Mouse (Mus musculus) testis, postnatal 14 days (tissue): Measurements from ENCODE around the gene Gm9903.

ENCODE experiments used
- DNase-seq: peaks from one replicate; pipeline ENCODE4 v3.0.0; 2021; ENCODE audit warnings: low spot score

Gene Gm9903

GRCm38 (mm10) chr5:33651017-33651416 lies 21.3 kb downstream of the Gm9903 start:
- DNase-seq = no peak

GRCm38 (mm10) chr5:33651541-33651920 lies 21.8 kb downstream of the Gm9903 start:
- DNase-seq = no peak

DNA sequence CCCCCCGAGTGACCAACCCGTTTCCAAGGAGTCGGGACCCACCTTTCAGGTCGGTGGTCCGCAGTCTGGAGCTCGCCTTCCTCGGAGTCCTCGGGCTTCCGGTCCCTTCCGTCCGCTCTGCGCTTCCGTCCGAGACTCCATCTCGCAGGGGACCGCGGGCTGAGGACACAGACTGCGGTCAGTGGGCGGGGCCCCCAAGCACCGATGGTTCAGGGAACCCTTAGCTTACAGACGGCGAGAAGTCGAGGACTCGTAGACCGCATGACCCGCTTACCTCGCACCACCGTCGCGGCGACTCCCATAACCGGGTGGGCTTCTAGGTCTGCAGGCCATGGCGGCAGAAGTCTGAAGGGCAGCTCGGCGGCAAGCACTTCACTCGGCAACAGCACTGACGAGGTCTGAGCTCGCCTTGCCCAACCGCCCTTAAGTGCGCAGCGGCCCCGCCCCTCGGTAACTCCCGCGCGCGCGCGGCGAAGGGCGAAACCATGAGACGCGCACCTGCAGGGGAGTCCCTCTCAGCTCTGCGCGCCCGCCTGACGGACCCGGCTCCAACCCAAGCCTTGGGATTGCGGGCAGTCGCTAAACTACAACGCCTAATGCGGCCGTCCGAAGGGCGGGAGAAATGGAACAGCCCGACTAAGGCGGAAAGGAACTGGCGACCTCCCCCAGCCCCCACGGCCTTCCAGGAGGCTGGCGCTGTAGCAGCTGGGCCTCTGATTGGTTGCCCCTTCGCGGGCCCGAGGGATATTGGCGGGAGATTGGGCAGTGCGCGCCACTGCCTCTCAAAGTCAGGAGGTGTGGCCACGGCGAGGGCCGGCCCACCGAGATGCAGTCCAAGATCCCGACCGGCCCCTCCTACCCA lies 22.4 kb downstream of the Gm9903 start, which contains the start of gene Slbp:
Gene Slbp, minus strand, starts transcription at position 654 of the 862 bp plus-strand sequence.
- peak; percentile 97 for DNase-seq

DNA sequence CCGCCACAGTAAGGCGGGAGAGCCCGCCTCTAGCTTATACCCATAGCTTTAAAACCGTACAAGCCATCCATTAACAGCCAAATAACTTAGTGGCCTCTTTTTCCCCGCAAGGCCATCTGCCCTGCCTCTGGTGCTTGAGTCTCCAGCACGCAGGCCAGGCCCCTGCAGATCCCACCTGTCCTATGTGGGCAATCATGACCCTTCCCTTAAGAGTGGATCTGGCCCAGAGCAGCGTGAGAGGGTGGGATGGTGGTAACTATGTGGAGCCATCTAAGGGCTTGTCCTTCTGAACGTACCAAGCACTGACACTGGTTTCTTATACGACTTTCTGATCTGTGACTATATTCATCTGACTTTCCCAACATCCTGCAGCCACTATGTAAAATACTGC lies 23.1 kb downstream of the Gm9903 start:
- DNase-seq = no peak

DNA sequence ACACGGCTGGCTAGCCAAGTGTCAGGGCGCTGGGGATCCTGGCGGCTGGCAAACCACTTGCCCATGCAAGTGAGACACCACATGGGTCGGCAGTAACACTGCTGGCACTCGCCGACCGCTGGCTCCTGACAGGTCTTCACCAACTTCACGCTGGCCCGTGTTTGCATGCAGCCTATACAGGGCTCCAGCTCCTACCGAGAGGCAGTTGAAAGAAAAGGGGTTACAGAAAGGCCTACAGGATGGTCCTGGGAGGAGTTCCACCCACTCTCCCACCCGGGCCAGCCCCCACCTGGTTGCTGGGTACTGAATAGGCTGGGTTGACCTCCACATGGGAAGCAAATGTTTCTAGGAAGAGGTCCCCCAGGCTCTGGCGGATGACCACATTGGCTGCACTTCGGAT lies 24.7 kb downstream of the Gm9903 start:
- peak; percentile 25 for DNase-seq

- no peak for DNase-seq
These were observed 25.6 kb downstream of the Gm9903 start for GRCm38 (mm10) chr5:33655251-33655840.

DNA sequence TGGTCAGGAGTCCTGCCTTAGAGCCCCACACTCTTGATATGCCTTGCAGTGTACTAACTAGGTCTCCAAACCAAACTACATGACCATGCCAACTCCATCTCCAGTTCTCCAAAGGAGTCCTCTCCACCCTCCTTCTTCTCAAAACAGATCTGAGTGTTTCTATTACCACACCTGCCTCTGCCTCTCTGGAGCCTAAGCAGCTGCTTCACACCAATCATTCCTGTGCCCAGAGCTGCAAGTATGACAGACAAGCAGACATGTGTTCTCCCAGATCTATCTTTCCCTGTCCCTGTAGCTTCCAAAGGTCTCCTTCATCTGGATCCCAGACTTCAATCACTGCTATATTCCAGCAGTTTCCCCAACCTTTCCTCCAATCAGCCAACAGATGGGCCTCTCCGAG lies 27.0 kb downstream of the Gm9903 start:
- DNase-seq = no peak

DNA sequence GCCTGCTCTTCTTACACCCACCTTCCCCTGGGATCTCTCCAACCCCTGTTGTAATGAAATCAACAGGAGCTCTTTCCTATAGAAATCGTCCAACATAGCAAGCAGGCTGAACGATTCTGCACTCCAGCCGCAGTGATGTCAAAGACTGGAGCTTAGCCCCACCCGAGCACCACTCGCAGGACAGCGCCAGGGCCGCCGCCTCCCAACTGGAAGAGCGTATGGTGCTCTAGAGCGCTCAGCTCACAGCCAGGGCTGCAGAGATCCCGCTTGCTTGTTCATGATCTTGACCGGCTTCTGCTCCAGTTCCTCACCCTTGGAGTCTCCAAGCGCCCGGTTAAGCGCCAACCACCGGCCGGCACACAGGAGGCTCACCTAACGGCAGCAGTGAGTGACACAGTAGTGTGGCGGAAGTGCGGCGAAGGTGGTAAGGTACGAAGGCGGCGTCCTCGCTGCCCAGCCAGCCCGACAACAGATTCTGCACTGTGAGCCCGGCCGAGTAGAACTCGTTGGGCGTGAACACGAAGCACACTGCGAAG lies 27.6 kb downstream of the Gm9903 start:
- DNase-seq = no peak

DNA sequence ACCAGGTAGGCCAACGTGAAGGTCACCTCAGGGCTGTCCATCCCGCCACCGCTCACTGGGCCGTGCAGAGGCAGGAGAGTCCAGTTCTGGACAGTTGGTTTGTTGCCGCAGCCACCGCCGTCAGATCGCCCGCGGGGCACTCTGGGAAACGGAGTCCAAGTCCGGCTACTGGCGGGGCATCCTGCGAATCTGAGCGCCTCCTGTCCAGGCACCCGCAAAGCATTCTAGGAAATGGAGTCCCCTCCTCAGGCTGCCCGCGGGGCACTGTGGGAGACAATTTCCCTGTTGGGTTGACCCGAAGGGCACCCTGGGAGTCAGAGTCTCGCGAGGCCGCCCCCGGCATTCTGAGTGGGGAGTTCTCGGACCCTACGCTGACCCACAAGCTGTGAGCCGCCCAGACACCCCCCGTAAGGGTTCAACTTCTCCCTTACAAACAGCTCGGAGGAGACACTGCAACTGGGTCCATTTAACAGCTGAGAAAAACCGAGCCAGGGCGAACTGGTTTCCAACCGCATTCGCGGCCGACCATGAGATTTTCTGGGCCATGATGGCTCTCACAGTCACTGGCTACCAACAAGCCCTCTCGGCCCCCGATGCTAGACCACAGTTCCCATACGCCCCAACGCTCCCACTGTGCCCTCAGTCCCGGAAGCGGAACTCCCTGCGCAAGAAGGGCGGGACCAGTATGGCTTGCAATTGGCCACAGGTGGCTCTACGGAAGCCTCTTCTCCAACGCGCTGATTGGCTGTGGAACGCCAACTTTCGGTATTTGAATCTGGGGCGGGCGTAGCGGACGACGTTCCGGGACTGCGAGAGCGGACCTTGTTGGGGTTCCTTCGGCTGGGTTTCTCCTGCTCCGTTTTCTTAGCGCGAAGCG lies 28.3 kb downstream of the Gm9903 start, which contains the start of the genes Tacc3 and Tmem129:
Gene Tacc3, plus strand, starts transcription at position 342 of the 877 bp plus-strand sequence.
Gene Tmem129, minus strand, starts transcription at position 630 of the 877 bp plus-strand sequence.
- peak; percentile 99 for DNase-seq

- no peak for DNase-seq
These were observed 28.9 kb downstream of the Gm9903 start for GRCm38 (mm10) chr5:33658664-33659050.

- DNase-seq = no peak
These were observed 38.5 kb downstream of the Gm9903 start for GRCm38 (mm10) chr5:33668223-33668622.

GRCm38 (mm10) chr5:33671659-33672058 lies 41.9 kb downstream of the Gm9903 start:
- DNase-seq = no peak

GRCm38 (mm10) chr5:33674439-33674838 lies 44.7 kb downstream of the Gm9903 start:
- DNase-seq = no peak

DNA sequence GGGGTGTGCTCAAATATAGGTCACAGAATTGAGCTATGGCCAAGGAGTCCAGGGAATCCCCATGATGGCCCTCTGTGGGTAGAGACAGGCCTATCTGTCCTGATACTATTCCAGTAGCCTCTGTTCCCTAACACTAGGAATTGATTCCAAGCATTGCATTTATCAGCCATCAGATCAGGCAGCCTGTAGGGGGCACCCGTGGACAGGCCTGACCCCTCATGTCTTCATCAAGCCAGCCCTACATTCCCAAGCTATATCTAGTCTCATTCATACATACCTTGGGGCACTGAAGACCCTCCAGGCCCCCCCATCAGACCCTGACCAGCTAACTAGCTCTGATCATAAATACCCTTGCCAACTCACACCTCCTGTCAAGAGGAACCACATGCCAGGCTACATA lies 46.2 kb downstream of the Gm9903 start:
- DNase-seq = no peak

DNA sequence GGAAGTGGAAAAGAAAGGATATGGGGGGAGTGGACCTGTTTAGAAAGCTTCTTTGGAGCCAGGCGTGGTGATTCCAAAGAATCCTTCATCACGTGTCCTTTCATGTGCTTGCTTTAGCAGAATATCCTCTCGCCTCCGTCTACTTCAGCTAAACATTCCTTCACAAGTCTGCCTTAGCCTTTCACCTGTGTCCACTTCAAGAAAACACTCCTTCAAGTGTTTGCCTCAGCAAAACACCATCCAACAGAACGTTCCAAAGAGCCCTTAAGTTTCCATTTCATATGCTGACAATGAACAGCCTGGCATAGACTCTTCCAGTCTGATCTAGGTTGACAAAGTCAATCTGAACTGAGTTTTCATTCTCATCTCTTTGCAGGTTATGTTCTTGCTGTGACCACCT lies 48.5 kb downstream of the Gm9903 start:
- DNase-seq = no peak

DNA sequence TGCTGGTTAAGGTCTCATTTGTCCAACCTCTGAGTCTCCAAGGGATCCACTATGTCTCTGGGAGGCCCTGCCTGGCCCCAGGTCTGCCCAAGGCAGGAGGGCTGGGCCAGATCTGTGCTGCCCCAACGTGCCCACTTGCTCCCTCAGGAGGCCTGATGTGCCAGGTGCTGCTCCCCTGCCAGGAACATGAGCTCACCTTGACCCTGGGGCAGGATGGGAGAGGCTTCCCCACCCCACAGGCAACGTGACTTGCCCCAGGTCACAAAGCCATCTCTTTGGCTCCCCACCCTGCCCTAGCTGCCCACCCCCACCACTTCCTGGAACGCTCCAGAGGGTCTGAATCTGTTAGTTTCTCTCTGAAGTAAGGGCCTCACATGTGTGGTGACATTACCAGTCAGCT lies 51.3 kb downstream of the Gm9903 start:
- no peak for DNase-seq
